ENCODE assay signal across 27 mouse cellular contexts in genomic region chr11:40718324-40718723, GRCm38 (mm10). TPM values are rescaled to one million over a fixed set of nuclear protein-coding genes. Genes with fewer than 3 reads are reported as not detected.
A peak's percentile ranks its signal among the peaks of the same experiment; 100 is the strongest.
DNase-seq lines count a peak whose midpoint lies in the region; ATAC-seq and TF ChIP-seq lines count a peak whose summit lies in the region.
"Had no signal": no experiment of that assay in that cellular context is flagged by ENCODE, and none has a peak within 500 bp of the region (broad histone marks: within the 10 kb centered on the region; RNA-seq: fewer than 3 reads in every experiment).

No protein-coding gene starts in this region.

- H3K27ac ChIP-seq in CH12.LX (ENCODE audit: insufficient read depth, low read depth), result no peak overlapping the region
- H3K27ac ChIP-seq in stomach, postnatal 0 days (replicated peaks), result no peak overlapping the region
- H3K27ac ChIP-seq in liver, embryonic 12.5 days, result no peak overlapping the region
- H3K27ac ChIP-seq: forebrain, embryonic 13.5 days; hindbrain, embryonic 12.5 days; limb, embryonic 12.5 days; midbrain, embryonic 13.5 days; neural tube, embryonic 12.5 days had no signal

- in situ Hi-C loops in CH12.LX (cut with MboI; ENCODE audit: low pct_ligation_motif_present, low pct_unique_long_range_greater_than_20kb, low sequenced_read_pairs), result no loop called here

- no peak overlapping the region for H3K9ac ChIP-seq in CH12.LX (ENCODE audit: insufficient read depth, low read depth)
- no peak overlapping the region for H3K9ac ChIP-seq in stomach, postnatal 0 days (ENCODE audit: low read length)
- H3K9ac ChIP-seq in liver, embryonic 12.5 days, result no peak overlapping the region
- H3K9ac ChIP-seq: forebrain, embryonic 13.5 days; heart, embryonic 12.5 days; hindbrain, embryonic 12.5 days; limb, embryonic 12.5 days; midbrain, embryonic 13.5 days; neural tube, embryonic 12.5 days had no signal

- H3K4me1 ChIP-seq in CH12.LX (ENCODE audit: control insufficient read depth in 1 of 2, insufficient read depth in 2 of 2), result no peaks in the 10 kb centered on the region; a peak in 1 of 4 replicates
- no peaks in the 10 kb centered on the region for H3K4me1 ChIP-seq in stomach, postnatal 0 days (replicated peaks; ENCODE audit: control insufficient read depth, insufficient read depth)
- no peaks in the 10 kb centered on the region for H3K4me1 ChIP-seq in liver, embryonic 12.5 days
- H3K4me1 ChIP-seq: forebrain, embryonic 13.5 days; heart, embryonic 12.5 days; hindbrain, embryonic 12.5 days; limb, embryonic 12.5 days; midbrain, embryonic 13.5 days; neural tube, embryonic 12.5 days had no signal

- TF ChIP-seq EP300 in CH12.LX (IDR thresholded peaks at IDR 0.05; ENCODE audit: low read length), result no peak
- no peak for TF ChIP-seq EP300 in stomach, postnatal 0 days (optimal IDR thresholded peaks at IDR 0.05)

- H3K27me3 ChIP-seq in CH12.LX (replicated peaks), result no peaks in the 10 kb centered on the region
- no peaks in the 10 kb centered on the region for H3K27me3 ChIP-seq in stomach, postnatal 0 days (ENCODE audit: control insufficient read depth, insufficient read depth, low read length)
- no peaks in the 10 kb centered on the region for H3K27me3 ChIP-seq in liver, embryonic 12.5 days (replicated peaks)
- H3K27me3 ChIP-seq: forebrain, embryonic 13.5 days; heart, embryonic 12.5 days; hindbrain, embryonic 12.5 days; limb, embryonic 12.5 days; megakaryocyte, embryonic 14.5 days; midbrain, embryonic 13.5 days; neural tube, embryonic 12.5 days had no signal

- peak; percentile 88 for ATAC-seq in activated CD4-positive, CD25-positive, alpha-beta regulatory T cell, adult 4 months
- ATAC-seq in megakaryocyte, adult 5-6 weeks (ENCODE audit: poor library complexity, severe bottlenecking), result peak; percentile 38
- ATAC-seq in stomach, postnatal 0 days (ENCODE audit: low FRiP score, low TSS enrichment), result peak; percentile 68; the same call in 1 of the 2 replicates
- ATAC-seq in liver, embryonic 12.5 days, result no peak
- ATAC-seq: forebrain, embryonic 13.5 days; midbrain, embryonic 13.5 days had no signal

- H3K9me3 ChIP-seq in CH12.LX (replicated peaks; ENCODE audit: low read length), result no peaks in the 10 kb centered on the region
- H3K9me3 ChIP-seq in stomach, postnatal 0 days (ENCODE audit: control insufficient read depth, low read length), result no peaks in the 10 kb centered on the region
- H3K9me3 ChIP-seq in liver, embryonic 12.5 days (replicated peaks), result no peaks in the 10 kb centered on the region
- H3K9me3 ChIP-seq: forebrain, embryonic 13.5 days; heart, embryonic 12.5 days; hindbrain, embryonic 12.5 days; limb, embryonic 12.5 days; megakaryocyte, embryonic 14.5 days; midbrain, embryonic 13.5 days; neural tube, embryonic 12.5 days had no signal

- TF ChIP-seq RAD21 in CH12.LX (IDR thresholded peaks at IDR 0.05; ENCODE audit: low read depth, low read length), result no peak

- peaks cover 53 to 90% of the 10 kb centered on the region in 2 experiments for H3K36me3 ChIP-seq in CH12.LX (replicated peaks in 1 of 2; ENCODE audit: control insufficient read depth in 1 of 2, insufficient read depth in 1 of 2, low read length in 1 of 2)
- H3K36me3 ChIP-seq in stomach, postnatal 0 days (ENCODE audit: control insufficient read depth, insufficient read depth, low read length), result peaks cover 9% of the 10 kb centered on the region; the same call in 1 of the 2 replicates
- H3K36me3 ChIP-seq in liver, embryonic 12.5 days, result peaks cover 98% of the 10 kb centered on the region

- dilution Hi-C loops in CH12.LX (cut with MboI; ENCODE audit: extremely low pct_ligation_motif_present, extremely low pct_unique_long_range_greater_than_20kb, low sequenced_read_pairs), result no loop called here

- H3K79me2 ChIP-seq in CH12.LX (replicated peaks; ENCODE audit: control insufficient read depth, extremely low read depth, insufficient read depth, poor library complexity, severe bottlenecking), result 0 out of 2 replicates have a peak, but pooled peaks cover 1% of the 10 kb centered on the region

- TF ChIP-seq CTCF in CH12.LX (conservative IDR thresholded peaks at IDR 0.05 in 1 of 2, IDR thresholded peaks at IDR 0.05 in 1 of 2; ENCODE audit: low read depth in 2 of 2, low read length in 2 of 2), result no peak
- no peak for TF ChIP-seq CTCF in stomach, postnatal 0 days (IDR thresholded peaks at IDR 0.05; ENCODE audit: low read depth)

- TF ChIP-seq POLR2A in CH12.LX (IDR thresholded peaks at IDR 0.05; ENCODE audit: low read depth, low read length), result no peak

- no peak overlapping the region for H3K4me2 ChIP-seq in CH12.LX (ENCODE audit: insufficient read depth, low read depth, poor library complexity, severe bottlenecking)
- no peak overlapping the region for H3K4me2 ChIP-seq in stomach, postnatal 0 days (replicated peaks; ENCODE audit: low read depth)
- no peak overlapping the region for H3K4me2 ChIP-seq in liver, embryonic 12.5 days
- H3K4me2 ChIP-seq: forebrain, embryonic 13.5 days; heart, embryonic 12.5 days; hindbrain, embryonic 12.5 days; limb, embryonic 12.5 days; liver, embryonic 11.5 days; midbrain, embryonic 13.5 days; neural tube, embryonic 12.5 days had no signal

- H3K4me3 ChIP-seq in CH12.LX (replicated peaks in 1 of 3; ENCODE audit: low read depth in 2 of 3, low read length in 2 of 3, poor library complexity in 1 of 3), result no peak overlapping the region
- H3K4me3 ChIP-seq in stomach, postnatal 0 days (ENCODE audit: low read depth, low read length), result no peak overlapping the region
- no peak overlapping the region for H3K4me3 ChIP-seq in liver, embryonic 12.5 days
- H3K4me3 ChIP-seq: forebrain, embryonic 13.5 days; heart, embryonic 12.5 days; hindbrain, embryonic 12.5 days; limb, embryonic 12.5 days; megakaryocyte, embryonic 14.5 days; midbrain, embryonic 13.5 days; neural tube, embryonic 12.5 days had no signal

- DNase-seq in CH12.LX (ENCODE audit: extremely low read depth), result no peak
- no peak for DNase-seq in stomach, postnatal 0 days (ENCODE audit: low spot score)
- no peak for DNase-seq in right cerebral cortex, postnatal 10 days (ENCODE audit: low spot score in 2 of 2)
- no peak for DNase-seq in right cerebral cortex, postnatal 14 days
- DNase-seq: adrenal gland, adult 8-10 months; cerebellum, adult 18-20 months; cerebellum, postnatal 25 days; embryo, embryonic 11 days; heart, adult 11 months; heart, postnatal 10 days; kidney, postnatal 14 days; layer of hippocampus, postnatal 36 days; lung, adult 18-20 months; lung, postnatal 14 days; retina, postnatal 1 day had no signal

TF ChIP-seq in CH12.LX, 34 proteins besides CTCF, POLR2A, EP300 and RAD21:
- TF ChIP-seq ZC3H11A (IDR thresholded peaks at IDR 0.05; ENCODE audit: low read depth, low read length), result no peak
- TF ChIP-seq USF1 (IDR thresholded peaks at IDR 0.05; ENCODE audit: low read depth, low read length), result no peak
- TF ChIP-seq HCFC1 (IDR thresholded peaks at IDR 0.05; ENCODE audit: low read depth, low read length), result 0 out of 2 replicates have a peak, but pooled peaks have one; percentile 17
- TF ChIP-seq ZNF384 (IDR thresholded peaks at IDR 0.05; ENCODE audit: low read depth, low read length), result no peak
TF ChIP-seq in CH12.LX: peak in this region for 1.

RNA-seq across cellular contexts. Expression of gene Hmmr, which starts 14.9 kb away (rescaled TPM):
- 64.2 and 70.6 TPM in 2 replicates for total RNA-seq in CH12.LX (2012; rRNA removed)
- total RNA-seq in CH12.LX (2014; rRNA removed), result 109 and 138 TPM in 2 replicates
- polyA plus RNA-seq in CH12.LX (2012; ENCODE audit: insufficient read length, low read depth), result 64.3 and 65.3 TPM in 2 replicates
- polyA plus RNA-seq in activated CD4-positive, CD25-positive, alpha-beta regulatory T cell, adult 4 months (2017; shearing (Covaris generic)), result 10 to 100 TPM; 14.0 to 14.4 TPM
- total RNA-seq in megakaryocyte, adult 5-6 weeks (2015), result 69.9 and 71.2 TPM in 2 replicates
- 78.5 and 84.0 TPM in 2 replicates for total RNA-seq in megakaryocyte, adult 5-6 weeks (2017)
- 7.9 and 11.5 TPM in 2 replicates for polyA plus RNA-seq in stomach, postnatal 0 days (2015; fragmentation: Nextera tagmentation; extraction: Ambion mirVana)
- polyA plus RNA-seq in liver, embryonic 12.5 days (2016; fragmentation: Nextera tagmentation; extraction: Ambion mirVana), result 80.7 and 80.9 TPM in 2 replicates
- total RNA-seq: gastrocnemius, adult 18-20 months had no signal

RNA-seq across cellular contexts. Expression of gene Nudcd2, which starts 15.1 kb away (rescaled TPM):
- total RNA-seq in CH12.LX (2012; rRNA removed), result 89.8 and 109 TPM in 2 replicates
- total RNA-seq in CH12.LX (2014; rRNA removed), result 221 and 265 TPM in 2 replicates
- polyA plus RNA-seq in CH12.LX (2012; ENCODE audit: insufficient read length, low read depth), result 107 and 119 TPM in 2 replicates
- 10 to 100 TPM; 60.4 to 63.8 TPM for polyA plus RNA-seq in activated CD4-positive, CD25-positive, alpha-beta regulatory T cell, adult 4 months (2017; shearing (Covaris generic))
- 31.9 and 44.9 TPM in 2 replicates for total RNA-seq in megakaryocyte, adult 5-6 weeks (2015)
- 62.8 and 63.0 TPM in 2 replicates for total RNA-seq in megakaryocyte, adult 5-6 weeks (2017)
- polyA plus RNA-seq in stomach, postnatal 0 days (2015; fragmentation: Nextera tagmentation; extraction: Ambion mirVana), result 79.8 and 83.1 TPM in 2 replicates
- polyA plus RNA-seq in liver, embryonic 12.5 days (2016; fragmentation: Nextera tagmentation; extraction: Ambion mirVana), result 128 TPM in 2 replicates

RNA-seq across cellular contexts. Expression of gene Mat2b, which starts 23.3 kb away (rescaled TPM):
- total RNA-seq in CH12.LX (2012; rRNA removed) (69.3 and 71.3 TPM in 2 replicates), CH12.LX (2014; rRNA removed) (122 and 138 TPM in 2 replicates)
- 99.8 and 100 TPM in 2 replicates for polyA plus RNA-seq in CH12.LX (2012; ENCODE audit: insufficient read length, low read depth)
- polyA plus RNA-seq in activated CD4-positive, CD25-positive, alpha-beta regulatory T cell, adult 4 months (2017; shearing (Covaris generic)), result 100 to 1,000 TPM; 231 to 248 TPM
- 71.1 and 73.9 TPM in 2 replicates for total RNA-seq in megakaryocyte, adult 5-6 weeks (2015)
- 68.5 and 81.1 TPM in 2 replicates for total RNA-seq in megakaryocyte, adult 5-6 weeks (2017)
- 87.4 and 87.9 TPM in 2 replicates for polyA plus RNA-seq in stomach, postnatal 0 days (2015; fragmentation: Nextera tagmentation; extraction: Ambion mirVana)
- 64.8 and 65.8 TPM in 2 replicates for polyA plus RNA-seq in liver, embryonic 12.5 days (2016; fragmentation: Nextera tagmentation; extraction: Ambion mirVana)

RNA-seq across cellular contexts. Expression of gene Ccng1, which starts 36.8 kb away (rescaled TPM):
- total RNA-seq in CH12.LX (2012; rRNA removed) (156 and 174 TPM in 2 replicates), CH12.LX (2014; rRNA removed) (348 and 401 TPM in 2 replicates)
- polyA plus RNA-seq in CH12.LX (2012; ENCODE audit: insufficient read length, low read depth), result 162 and 175 TPM in 2 replicates
- polyA plus RNA-seq in activated CD4-positive, CD25-positive, alpha-beta regulatory T cell, adult 4 months (2017; shearing (Covaris generic)), result 10 to 100 TPM; 80.3 to 88.0 TPM
- 86.5 and 89.1 TPM in 2 replicates for total RNA-seq in megakaryocyte, adult 5-6 weeks (2015)
- total RNA-seq in megakaryocyte, adult 5-6 weeks (2017), result 72.5 and 74.6 TPM in 2 replicates
- polyA plus RNA-seq in stomach, postnatal 0 days (2015; fragmentation: Nextera tagmentation; extraction: Ambion mirVana), result 32.1 and 33.5 TPM in 2 replicates
- polyA plus RNA-seq in liver, embryonic 12.5 days (2016; fragmentation: Nextera tagmentation; extraction: Ambion mirVana), result 32.1 and 32.9 TPM in 2 replicates
